Mouse (Mus musculus) layer of hippocampus, adult 8-10 months (tissue): ENCODE data around the gene H2-Q4. TPM values are rescaled to one million over a fixed set of nuclear protein-coding genes. Genes with fewer than 3 reads are reported as not detected.
"Not testable (repeated sequence)": the region's sequence is repeated elsewhere in the genome, so short reads cannot be mapped to it uniquely, and the experiment has no call there.

Experiments
- DNase-seq, 2 experiments: peaks; one replicate each; pipeline ENCODE4 v3.0.0; 2022; ENCODE audit warnings: low spot score in 2 of 2
- total RNA-seq, 4 experiments: library from RNA; stranded (reverse); gene quantifications; 2 replicates each; pipeline ENCODE4 v1.2.4; 2022

H2-Q4 gene
- total RNA-seq, 4 experiments from 2014 or later: 2.5 to 10.6 (median 6.7) TPM

- DNase-seq: not testable (repeated sequence)
These were observed 40.1 kb downstream of the H2-Q4 start for GRCm38 (mm10) chr17:35419564-35419963.

GRCm38 (mm10) chr17:35420206-35420810, 40.9 kb downstream of the H2-Q4 start:
- DNase-seq: not testable (repeated sequence)

GRCm38 (mm10) chr17:35421331-35421730, 41.9 kb downstream of the H2-Q4 start:
- DNase-seq: not testable (repeated sequence)

DNA sequence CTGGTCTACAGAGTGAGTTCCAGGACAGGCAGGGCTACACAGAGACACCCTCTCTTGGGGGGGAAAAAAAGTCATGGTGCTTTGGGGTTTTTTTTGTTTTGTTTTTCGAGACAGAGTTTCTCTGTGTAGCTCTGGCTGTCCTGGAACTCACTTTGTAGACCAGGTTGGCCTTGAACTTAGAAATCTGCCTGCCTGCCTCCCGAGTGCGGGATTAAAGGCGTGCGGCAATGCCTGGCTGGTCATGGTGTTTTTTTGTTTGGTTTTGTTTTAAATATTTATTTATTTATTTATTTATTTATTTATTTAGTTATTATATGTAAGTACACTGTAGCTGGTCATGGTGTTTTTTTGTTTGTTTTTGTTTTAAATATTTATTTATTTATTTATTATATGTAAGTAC, 42.9 kb downstream of the H2-Q4 start:
- not testable (repeated sequence) for DNase-seq

DNA sequence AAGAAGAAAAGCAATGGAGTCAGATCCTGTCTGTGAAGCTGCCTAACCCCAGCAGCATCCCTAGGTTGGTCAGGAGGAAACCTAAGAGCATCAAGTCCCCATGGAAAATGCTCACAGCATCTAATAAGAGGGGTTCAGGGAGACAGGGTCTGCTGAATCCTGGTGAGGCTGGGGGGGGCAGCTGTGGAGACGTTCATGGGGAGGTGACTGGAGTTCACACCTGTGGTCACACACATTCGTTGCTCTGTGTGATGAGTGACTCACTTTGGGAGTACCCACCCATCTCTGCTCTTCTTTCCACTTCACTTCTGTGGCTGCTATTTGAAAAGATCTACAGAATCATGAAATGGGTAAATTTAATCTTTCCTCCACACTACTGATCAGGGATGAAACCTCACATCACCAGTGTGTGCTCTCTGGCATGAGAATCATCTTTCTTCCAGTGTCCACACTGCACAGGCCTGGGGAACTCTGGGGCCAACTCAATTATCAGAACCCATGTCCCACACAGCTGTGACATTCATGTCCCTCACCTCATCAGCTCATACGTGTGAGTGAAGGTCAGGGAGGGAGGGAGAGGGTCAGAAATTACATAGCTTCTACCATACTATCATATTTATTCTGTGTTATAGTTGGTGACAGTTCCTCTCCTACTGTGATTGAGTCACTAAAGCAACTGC, 43.9 kb downstream of the H2-Q4 start:
- DNase-seq: not testable (repeated sequence)

DNA sequence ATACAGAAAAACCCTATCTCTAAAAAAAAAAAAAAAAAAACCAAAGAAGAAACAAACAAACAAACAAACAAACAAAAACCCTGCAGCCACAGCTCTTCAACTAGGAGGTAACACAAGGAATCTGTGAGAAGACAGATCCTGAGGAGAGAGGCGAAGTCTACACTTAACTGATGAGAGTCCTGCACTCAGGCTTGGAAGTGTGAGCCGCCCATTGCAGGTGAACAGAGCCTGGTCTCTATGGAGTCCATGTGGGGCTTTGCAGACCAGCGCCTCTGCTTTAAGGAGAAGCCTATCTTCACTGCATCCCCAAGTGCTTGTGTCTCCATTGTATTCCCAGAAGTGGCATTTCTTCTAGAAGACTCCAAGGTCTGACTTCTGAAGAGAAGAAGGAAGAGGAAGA, 44.7 kb downstream of the H2-Q4 start:
- not testable (repeated sequence) for DNase-seq

- not testable (repeated sequence) for DNase-seq
These were observed 45.4 kb downstream of the H2-Q4 start, which contains the start of gene H2-Q6 for GRCm38 (mm10) chr17:35424624-35425416. Gene H2-Q6 (plus strand): TSS chr17:35424850.

DNA sequence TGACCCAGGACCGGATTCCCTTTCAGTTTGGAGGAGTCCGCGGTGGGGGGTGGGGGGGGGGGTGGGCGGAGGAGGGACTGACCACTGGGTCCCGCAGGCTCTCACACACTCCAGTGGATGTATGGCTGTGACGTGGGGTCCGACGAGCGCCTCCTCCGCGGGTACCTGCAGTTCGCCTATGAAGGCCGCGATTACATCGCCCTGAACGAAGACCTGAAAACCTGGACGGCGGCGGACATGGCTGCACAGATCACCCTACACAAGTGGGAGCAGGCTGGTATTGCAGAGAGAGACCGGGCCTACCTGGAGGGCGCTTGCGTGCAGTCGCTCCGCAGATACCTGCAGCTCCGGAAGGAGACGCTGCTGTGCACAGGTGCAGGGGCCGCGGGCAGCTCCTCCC, 46.1 kb downstream of the H2-Q4 start:
- not testable (repeated sequence) for DNase-seq

DNA sequence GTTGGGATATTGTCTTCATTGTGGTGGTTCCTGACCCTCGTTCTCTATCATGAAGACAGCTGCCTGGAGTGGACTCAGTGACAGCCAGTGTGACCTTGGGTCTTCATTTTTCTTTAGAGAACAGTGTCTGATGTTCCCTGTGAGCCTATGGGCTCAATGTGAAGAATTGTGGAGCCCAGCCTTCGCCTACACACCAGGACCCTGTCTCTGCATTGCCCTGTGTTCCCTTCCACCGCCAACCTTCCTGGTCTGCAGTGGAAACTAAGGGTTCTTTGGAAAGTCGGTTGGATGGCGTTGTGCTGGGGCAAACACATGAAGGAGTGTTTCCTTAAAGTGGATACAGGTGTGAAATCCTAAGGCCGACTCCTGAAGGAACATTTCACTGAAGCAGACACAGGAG, 49.5 kb downstream of the H2-Q4 start:
- DNase-seq: not testable (repeated sequence)

- DNase-seq: not testable (repeated sequence)
These were observed 51.3 kb downstream of the H2-Q4 start for GRCm38 (mm10) chr17:35430671-35431070.

DNA sequence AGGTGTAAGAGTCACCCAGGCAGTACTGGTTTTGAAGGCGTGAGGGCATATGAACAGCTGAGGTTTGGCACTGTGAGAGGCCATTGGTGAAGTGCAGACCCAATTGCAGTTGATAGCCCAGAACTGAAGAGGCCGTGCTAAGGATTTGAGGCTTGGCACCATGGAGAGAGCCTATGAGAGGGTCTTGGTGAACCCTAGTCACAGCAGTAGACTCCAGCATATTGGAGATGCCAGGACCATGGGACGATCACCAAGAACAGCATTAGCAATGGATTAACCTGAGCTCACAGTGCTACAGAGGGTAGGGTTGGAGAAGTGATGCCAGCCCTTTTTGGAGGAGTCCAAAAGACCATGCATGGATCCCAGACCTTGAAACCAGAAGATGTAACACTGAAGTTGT, 52.8 kb downstream of the H2-Q4 start:
- not testable (repeated sequence) for DNase-seq

GRCm38 (mm10) chr17:35434836-35435235, 55.4 kb downstream of the H2-Q4 start:
- not testable (repeated sequence) for DNase-seq

Other genes with a start within 250 kb of the H2-Q4 start
- gene Apom, start 247.6 kb upstream of the H2-Q4 start, total RNA-seq: not detected
- 100 to 1,000 TPM; 291 to 311 (median 298) TPM for gene Bag6, start 244.4 kb upstream of the H2-Q4 start, total RNA-seq
- 100 to 1,000 TPM; 302 to 328 (median 308) TPM for gene Prrc2a, start 214.7 kb upstream of the H2-Q4 start, total RNA-seq
- 10 to 100 TPM in 2 of 4 experiments, 1 to 10 TPM in 2; 6.3 to 45.4 (median 25.7) TPM for gene Aif1, start 203.5 kb upstream of the H2-Q4 start, total RNA-seq
- 10 to 100 TPM in 1 of 4 experiments, 1 to 10 TPM in 3; 5.0 to 13.2 (median 7.1) TPM for gene Lst1, start 191.2 kb upstream of the H2-Q4 start, total RNA-seq
- gene Ltb, start 185.2 kb upstream of the H2-Q4 start, total RNA-seq: 1 to 10 TPM in 1 of 4 experiments, under 1 TPM in 3; 0.53 to 1.4 (median 0.71) TPM
- under 1 TPM in 1 of 4 experiments, not detected in 3; 0.29 TPM for gene Tnf, start 177.6 kb upstream of the H2-Q4 start, total RNA-seq
- under 1 TPM; 0.32 to 0.89 (median 0.67) TPM for gene Lta, start 174.3 kb upstream of the H2-Q4 start, total RNA-seq
- gene Gm16181, start 158.8 kb upstream of the H2-Q4 start, total RNA-seq: not detected
- gene Atp6v1g2, start 146.0 kb upstream of the H2-Q4 start, total RNA-seq: 100 to 1,000 TPM; 592 to 630 (median 612) TPM
- 10 to 100 TPM; 12.9 to 16.4 (median 14.9) TPM for gene Nfkbil1, start 143.8 kb upstream of the H2-Q4 start, total RNA-seq
- gene Ddx39b, start 137.9 kb upstream of the H2-Q4 start, total RNA-seq: 100 to 1,000 TPM; 216 to 231 (median 222) TPM
- gene H2-D1, start 116.9 kb upstream of the H2-Q4 start, total RNA-seq: 100 to 1,000 TPM in 2 of 4 experiments, 10 to 100 TPM in 2; 23.2 to 135 (median 64.4) TPM
- gene H2-Q1, start 59.2 kb upstream of the H2-Q4 start, total RNA-seq: 1 to 10 TPM in 2 of 4 experiments, under 1 TPM in 2; 0.85 to 2.5 (median 1.2) TPM
- gene H2-Q2, start 37.4 kb upstream of the H2-Q4 start, total RNA-seq: 1 to 10 TPM in 1 of 4 experiments, under 1 TPM in 2, not detected in 1; 0.64 to 2.6 (median 0.81) TPM
- 1 to 10 TPM in 2 of 4 experiments, under 1 TPM in 2; 0.47 to 2.4 (median 1.3) TPM for gene H2-Q6, start 45.2 kb downstream of the H2-Q4 start, total RNA-seq
- 1 to 10 TPM in 2 of 4 experiments, under 1 TPM in 2; 0.41 to 3.2 (median 1.5) TPM for gene H2-Q7, start 59.5 kb downstream of the H2-Q4 start, total RNA-seq
- gene H2-Q10, start 90.5 kb downstream of the H2-Q4 start, total RNA-seq: under 1 TPM in 3 of 4 experiments, not detected in 1; 0.12 to 0.64 (median 0.56) TPM
- gene Pou5f1, start 126.4 kb downstream of the H2-Q4 start, total RNA-seq: under 1 TPM in 2 of 4 experiments, not detected in 2; 0.45 to 0.69 TPM
- gene Tcf19, start 137.2 kb downstream of the H2-Q4 start, total RNA-seq: 1 to 10 TPM; 4.5 to 6.2 (median 5.2) TPM
- gene Cchcr1, start 137.5 kb downstream of the H2-Q4 start, total RNA-seq: 10 to 100 TPM; 12.2 to 13.5 (median 12.9) TPM
- 1 to 10 TPM in 2 of 4 experiments, under 1 TPM in 1, not detected in 1; 0.96 to 2.2 (median 2.1) TPM for gene Psors1c2, start 153.6 kb downstream of the H2-Q4 start, total RNA-seq
- gene Cdsn, start 172.5 kb downstream of the H2-Q4 start, total RNA-seq: under 1 TPM; 0.12 to 0.64 (median 0.37) TPM
- not detected for gene 2300002M23Rik, start 187.8 kb downstream of the H2-Q4 start, total RNA-seq
- gene Sfta2, start 221.9 kb downstream of the H2-Q4 start, total RNA-seq: not detected
- gene Gm9573, start 247.0 kb downstream of the H2-Q4 start, total RNA-seq: not detected